Mouse (Mus musculus) lung, embryonic 14.5 days (tissue): Measurements from ENCODE around the gene Dll1. TPM values are rescaled to one million over a fixed set of nuclear protein-coding genes. Genes with fewer than 3 reads are reported as not detected.

Experiments used
- ATAC-seq: fragments of 200-750 bp; cut with Nextera tagmentation; 2 replicates; pipeline ENCODE4 v1.8.0; 2017; ENCODE audit warnings: mild to moderate bottlenecking, moderate TSS enrichment, moderate library complexity; ENCODE audit not compliant: insufficient read depth
- DNase-seq: peaks from one replicate; pipeline ENCODE4 v3.0.0-alpha.2; 2015
- H3K27ac ChIP-seq: fragments of 300-500 bp; sonication (generic); 2 replicates; pipeline ENCODE4 v1.5.1; 2014; ENCODE audit warnings: low read depth, mild to moderate bottlenecking, moderate library complexity
- H3K27me3 ChIP-seq: fragments of 300-500 bp; sonication (generic); 2 replicates; pipeline ENCODE4 v1.6.1; 2014; ENCODE audit warnings: low read length, control low read depth; ENCODE audit not compliant: insufficient read depth
- H3K36me3 ChIP-seq: fragments of 300-500 bp; sonication (generic); 2 replicates; pipeline ENCODE4 v1.6.1; 2014; ENCODE audit warnings: control low read depth; ENCODE audit not compliant: insufficient read depth
- H3K4me1 ChIP-seq: fragments of 300-500 bp; sonication (generic); 2 replicates; pipeline ENCODE4 v1.6.1; 2014; ENCODE audit warnings: antibody characterized with exemption, control low read depth; ENCODE audit not compliant: insufficient read depth
- H3K4me2 ChIP-seq: fragments of 300-500 bp; sonication (generic); 2 replicates; pipeline ENCODE4 v1.6.1; 2014; ENCODE audit warnings: mild to moderate bottlenecking
- H3K4me3 ChIP-seq: fragments of 300-500 bp; sonication (generic); 2 replicates; pipeline ENCODE4 v1.5.1; 2014; ENCODE audit warnings: low read depth, low read length
- H3K9ac ChIP-seq: fragments of 300-500 bp; sonication (generic); 2 replicates; pipeline ENCODE4 v1.6.1; 2014
- H3K9me3 ChIP-seq: fragments of 300-500 bp; sonication (generic); 2 replicates; pipeline ENCODE4 v1.6.1; 2016; ENCODE audit warnings: low read depth, low read length, control low read depth
- CTCF ChIP-seq: IDR thresholded peaks from 2 replicates; pipeline ENCODE4 v1.5.1; 2016; ENCODE audit warnings: antibody characterized with exemption, low read depth
- WGBS: fragments of 180-500 bp; shearing (Covaris S2); extraction: QIAGEN DNeasy Blood & Tissue Kit; methylation state at CpG from one replicate; pipeline ENCODE4 v1.1.7; 2014; 5-methylcytosine and 5-hydroxymethylcytosine counted together
- polyA plus RNA-seq: library from polyadenylated mRNA; unstranded; fragments of >200 nt; fragmentation: Nextera tagmentation; extraction: Ambion mirVana; gene quantifications from 2 replicates; pipeline ENCODE4 v1.2.1, GENCODE M21; 2014

Dll1 gene
- polyA plus RNA-seq, 1 experiment from 2014 or later, result 3.4 TPM

DNA sequence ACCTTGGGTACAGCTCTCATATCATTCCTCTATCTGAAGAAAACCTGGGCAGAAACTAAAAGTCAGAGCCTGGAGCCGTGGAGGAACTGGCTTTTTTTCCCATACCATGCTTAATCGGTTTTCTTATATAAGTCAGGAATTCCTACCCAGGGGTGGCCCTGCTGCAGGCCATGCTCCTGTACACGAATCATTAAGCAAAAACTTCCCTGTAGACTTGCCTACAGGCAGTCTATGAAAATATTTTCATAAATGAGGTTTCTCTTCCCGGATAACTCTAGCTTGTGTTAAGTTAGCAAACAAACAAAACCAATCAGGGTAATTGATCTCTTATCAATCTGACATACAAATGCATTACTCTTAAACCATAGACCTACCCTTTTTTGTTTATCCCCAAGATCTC, 12.2 kb upstream of the Dll1 start:
- no peak for DNase-seq
- no peaks in the 10 kb centered on the region for H3K36me3 ChIP-seq
- no peak for TF ChIP-seq CTCF
- H3K27ac ChIP-seq, result no peak overlapping the region
- no peaks in the 10 kb centered on the region for H3K9me3 ChIP-seq
- no peak overlapping the region for H3K4me3 ChIP-seq
- H3K4me2 ChIP-seq, result no peak overlapping the region
- no peaks in the 10 kb centered on the region for H3K27me3 ChIP-seq
- ATAC-seq, result no peak
- H3K4me1 ChIP-seq, result no peaks in the 10 kb centered on the region
- no peak overlapping the region for H3K9ac ChIP-seq
- 66% methylated on average over 4 of the region's 4 CpGs for WGBS

DNA sequence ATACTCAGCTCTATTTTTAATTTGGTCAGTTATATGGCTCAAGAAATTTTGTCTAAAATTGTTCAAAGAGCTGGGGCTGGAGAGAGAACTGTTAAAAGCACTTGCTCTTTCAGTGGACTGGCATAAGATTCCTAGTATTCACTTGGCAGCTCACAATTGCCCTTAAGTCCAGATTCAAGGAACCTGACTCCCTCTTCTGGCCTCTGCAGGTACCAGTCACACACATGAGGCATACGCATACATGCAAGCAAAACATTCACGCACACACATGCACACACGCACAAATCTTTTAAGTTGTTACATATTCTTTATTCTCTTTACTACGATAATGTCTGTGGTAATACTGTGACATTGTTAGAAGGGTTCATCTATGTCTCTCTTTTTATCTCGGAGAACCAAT, 6.7 kb upstream of the Dll1 start:
- TF ChIP-seq CTCF, result peak; percentile 39; the same call in 1 of the 2 replicates
- DNase-seq (no peak), ATAC-seq (no peak)
- no peak overlapping the region for H3K4me3 ChIP-seq
- H3K36me3 ChIP-seq, result no peaks in the 10 kb centered on the region
- no peak overlapping the region for H3K4me2 ChIP-seq
- peaks cover 39% of the 10 kb centered on the region for H3K27me3 ChIP-seq
- no peaks in the 10 kb centered on the region for H3K9me3 ChIP-seq
- no peak overlapping the region for H3K27ac ChIP-seq
- no peaks in the 10 kb centered on the region; the same call in 1 of the 2 replicates for H3K4me1 ChIP-seq
- WGBS, result 92% methylated on average over 5 of the region's 5 CpGs
- no peak overlapping the region for H3K9ac ChIP-seq

DNA sequence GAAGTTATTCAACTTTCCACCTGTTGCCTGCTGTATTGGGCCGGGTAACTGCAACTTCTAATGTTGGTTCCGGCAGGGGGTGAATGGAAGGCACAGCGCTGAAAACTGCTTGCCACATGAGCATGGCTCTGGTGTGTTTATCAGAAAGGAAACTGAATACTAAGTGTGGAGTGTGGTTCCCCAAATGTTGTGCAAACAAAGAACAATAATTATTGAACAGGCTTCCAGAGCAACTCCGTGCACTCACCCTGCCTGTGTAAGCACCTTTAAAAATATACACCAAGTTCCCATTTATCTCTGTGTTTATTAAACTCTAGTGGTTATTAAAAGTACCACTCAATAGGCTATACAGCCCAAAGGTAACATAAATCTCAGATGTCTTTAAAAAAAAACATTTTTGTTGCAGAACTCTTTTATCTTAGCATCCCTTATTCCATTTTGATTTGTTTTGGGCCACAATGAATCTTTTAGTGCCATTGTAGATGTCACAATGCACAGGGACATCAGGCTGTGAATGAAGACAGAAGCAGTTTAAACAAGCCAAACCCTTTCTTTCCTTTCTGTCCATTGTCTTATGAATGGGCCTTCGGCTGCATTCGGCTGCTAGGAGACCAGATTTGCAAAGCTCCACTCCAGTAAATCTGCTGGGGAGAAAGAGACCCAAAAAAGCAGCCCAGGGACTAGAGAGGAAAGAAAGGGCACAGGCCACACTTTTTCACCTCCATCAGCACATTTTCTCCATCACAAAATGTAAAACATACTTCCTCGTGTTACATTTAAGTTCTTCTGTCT, 5.4 kb upstream of the Dll1 start:
- no peak overlapping the region for H3K4me3 ChIP-seq
- no peak overlapping the region for H3K9ac ChIP-seq
- DNase-seq, result no peak
- no peak for ATAC-seq
- WGBS, result 38% methylated on average over 7 of the region's 7 CpGs
- H3K4me1 ChIP-seq, result no peaks in the 10 kb centered on the region; the same call in 1 of the 2 replicates
- no peak for TF ChIP-seq CTCF
- H3K36me3 ChIP-seq, result no peaks in the 10 kb centered on the region
- H3K27me3 ChIP-seq, result peaks cover 49% of the 10 kb centered on the region
- no peak overlapping the region for H3K27ac ChIP-seq
- no peak overlapping the region for H3K4me2 ChIP-seq
- no peaks in the 10 kb centered on the region for H3K9me3 ChIP-seq

DNA sequence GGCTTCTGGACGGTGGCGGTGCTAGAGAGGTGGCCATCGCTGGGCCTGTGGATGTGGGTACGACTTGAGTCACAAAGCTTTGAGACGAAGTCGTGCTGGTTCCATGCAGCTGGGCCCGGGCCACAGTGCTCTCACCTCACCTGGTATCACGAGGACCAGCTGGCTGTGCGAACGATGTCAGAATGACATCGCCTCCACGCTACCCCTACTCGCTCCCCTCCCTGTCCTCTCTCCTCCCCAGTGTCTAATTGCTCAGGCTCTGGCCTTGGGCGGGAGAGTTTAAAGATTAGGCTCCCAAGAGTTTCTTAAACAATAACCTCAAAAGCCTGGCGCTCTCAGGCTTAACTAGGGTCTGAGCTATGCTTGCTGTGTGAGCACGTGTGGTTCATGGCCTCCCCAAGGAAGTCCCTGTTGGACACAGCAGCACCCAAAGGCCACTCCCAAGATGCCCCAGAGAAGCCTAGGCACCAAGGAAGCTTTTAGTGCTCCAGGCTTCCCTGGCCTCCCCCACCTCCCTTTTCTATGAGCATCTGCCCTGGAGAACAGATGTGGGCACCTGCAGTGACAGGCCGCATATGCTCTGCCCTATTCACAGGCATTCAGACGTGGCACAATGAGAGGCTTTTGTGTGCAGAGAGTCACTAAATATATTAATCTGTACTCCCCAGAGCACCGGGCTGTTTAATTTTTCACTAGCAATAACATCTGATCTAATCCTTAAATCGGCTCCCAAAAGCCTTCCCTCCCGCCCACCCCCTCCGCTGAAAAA, 4.6 kb upstream of the Dll1 start:
- no peak overlapping the region for H3K27ac ChIP-seq
- no peaks in the 10 kb centered on the region; the same call in 1 of the 2 replicates for H3K4me1 ChIP-seq
- H3K9me3 ChIP-seq, result no peaks in the 10 kb centered on the region
- H3K4me3 ChIP-seq, result peak overlapping the region; percentile 43
- ATAC-seq (peak; percentile 13; the same call in 1 of the 2 replicates), DNase-seq (no peak)
- TF ChIP-seq CTCF, result no peak
- H3K9ac ChIP-seq, result peak overlapping the region; percentile 53; the same call in 1 of the 2 replicates
- H3K4me2 ChIP-seq, result peak overlapping the region; percentile 89
- peaks cover 57% of the 10 kb centered on the region for H3K27me3 ChIP-seq
- no peaks in the 10 kb centered on the region for H3K36me3 ChIP-seq
- WGBS, result 9% methylated on average over 22 of the region's 22 CpGs

DNA sequence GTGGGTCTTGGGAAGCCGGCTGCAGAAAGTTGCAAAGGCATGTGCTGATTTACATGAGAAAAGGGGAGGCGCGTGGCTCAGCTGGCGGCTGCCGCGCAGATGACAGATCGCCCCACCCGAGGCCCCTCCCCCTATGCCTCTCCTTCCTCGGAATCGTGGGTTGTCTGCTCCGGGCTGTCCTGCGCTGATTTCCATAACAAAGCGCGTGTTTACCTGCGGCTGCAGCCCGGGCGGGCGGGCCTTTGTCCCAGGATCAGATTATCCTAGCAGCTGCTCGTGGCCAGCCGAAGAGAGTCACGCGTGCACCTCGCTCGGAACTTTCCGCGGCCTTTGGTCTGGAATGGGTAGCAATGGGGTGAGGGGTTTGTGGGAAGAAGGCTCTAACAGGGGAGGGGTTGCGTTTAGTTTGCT, 4.0 kb upstream of the Dll1 start:
- H3K4me2 ChIP-seq, result peak overlapping the region; percentile 89
- no peaks in the 10 kb centered on the region for H3K9me3 ChIP-seq
- TF ChIP-seq CTCF, result no peak
- H3K27me3 ChIP-seq, result peaks cover 59% of the 10 kb centered on the region
- no peaks in the 10 kb centered on the region for H3K36me3 ChIP-seq
- under 1% methylated on average over 27 of the region's 27 CpGs for WGBS
- peak overlapping the region; percentile 53 for H3K9ac ChIP-seq
- peak overlapping the region; percentile 43 for H3K4me3 ChIP-seq
- no peak overlapping the region for H3K27ac ChIP-seq
- ATAC-seq (peak; percentile 32; the same call in 1 of the 2 replicates), DNase-seq (peak; percentile 62)
- no peaks in the 10 kb centered on the region; the same call in 1 of the 2 replicates for H3K4me1 ChIP-seq

DNA sequence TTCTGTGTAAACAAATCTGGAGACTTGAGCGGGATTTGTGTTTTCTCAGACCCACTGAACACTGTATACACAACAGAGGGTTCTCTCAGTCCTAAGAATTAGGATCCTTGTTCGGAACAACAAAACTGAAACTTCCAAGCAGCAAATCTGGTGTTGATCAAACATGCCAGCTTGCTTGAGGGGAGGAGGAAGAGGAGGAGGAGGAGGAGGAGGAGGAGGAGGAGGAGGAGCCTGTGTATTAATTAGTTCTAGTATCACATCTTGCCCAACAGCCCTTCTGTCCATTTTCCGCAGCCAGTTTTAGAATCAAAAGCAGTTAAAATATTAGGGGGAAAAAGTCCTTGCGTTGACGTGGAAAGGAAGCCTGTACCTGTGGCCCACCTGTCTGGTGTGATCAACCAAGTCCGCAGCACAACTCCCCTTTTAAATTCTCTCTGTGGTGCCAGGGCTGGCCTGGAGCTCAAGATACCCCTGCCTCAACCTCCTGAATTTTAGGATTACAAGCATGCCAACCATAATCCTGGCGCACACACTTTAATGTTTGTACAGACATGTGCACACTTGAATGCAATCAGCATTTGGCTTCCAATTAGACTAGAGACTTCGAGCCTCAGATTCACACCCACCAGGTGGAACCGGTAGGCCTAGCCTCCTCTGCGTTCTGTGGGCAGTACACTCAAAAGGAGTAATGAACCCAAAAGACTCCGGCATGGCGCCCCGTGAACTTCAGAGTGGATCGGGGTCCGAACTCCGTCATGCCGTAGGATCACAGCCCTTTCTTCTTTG, 3.3 kb upstream of the Dll1 start:
- Histone ChIP-seq H3K4me1 (no peaks in the 10 kb centered on the region; the same call in 1 of the 2 replicates), H3K4me2 (peak overlapping the region; percentile 89), H3K36me3 (no peaks in the 10 kb centered on the region), H3K9me3 (no peaks in the 10 kb centered on the region), H3K4me3 (peak overlapping the region; percentile 43), H3K27ac (no peak overlapping the region), H3K9ac (peak overlapping the region; percentile 53), H3K27me3 (peaks cover 62% of the 10 kb centered on the region)
- DNase-seq (no peak), ATAC-seq (no peak)
- no peak for TF ChIP-seq CTCF
- 11% methylated on average over 17 of the region's 17 CpGs for WGBS
